Mouse (Mus musculus): Measurements from ENCODE around the gene Fgf22.

DNA sequence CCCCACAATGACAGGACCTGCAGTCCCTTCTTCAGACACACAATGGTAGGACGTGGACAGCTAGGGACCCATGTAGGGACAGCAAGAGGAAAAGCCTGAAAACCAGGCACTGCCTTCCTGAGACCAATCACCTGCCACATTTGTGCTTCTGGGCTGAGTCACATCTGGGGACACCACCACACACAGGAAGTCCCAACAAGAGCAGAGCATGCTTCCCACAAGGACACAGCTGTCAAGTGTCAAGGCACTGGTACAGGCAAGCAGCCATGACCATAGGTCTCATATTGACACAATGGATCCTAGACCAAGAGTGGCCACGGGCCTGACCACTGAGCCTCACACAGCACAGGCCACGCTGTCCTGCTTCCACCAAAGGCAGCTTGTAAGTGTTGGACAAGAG lies 8.0 kb downstream of the Fgf22 start:
- TF ChIP-seq POLR2A (IDR thresholded peaks at IDR 0.05; ENCODE audit: insufficient read length, low read depth) (peak; percentile 16), POLR2AphosphoS2 (IDR thresholded peaks at IDR 0.05; ENCODE audit: insufficient read length, low read depth) (no peak), TCF3 (IDR thresholded peaks at IDR 0.05; ENCODE audit: insufficient read length, low read depth) (peak; percentile 32)
